Mouse (Mus musculus) midbrain, embryonic 10.5 days (tissue): ENCODE results near the gene Fam160b1. TPM values are rescaled to one million over a fixed set of nuclear protein-coding genes. Genes with fewer than 3 reads are reported as not detected.

Source experiments
- DNase-seq: peaks from one replicate; pipeline ENCODE4 v3.0.0-alpha.2; 2017; ENCODE audit warnings: low spot score
- H3K27ac ChIP-seq: fragments of 300-500 bp; sonication (generic); replicated peaks from 2 replicates; pipeline ENCODE4 v1.5.1; 2016; ENCODE audit warnings: mild to moderate bottlenecking
- H3K27me3 ChIP-seq: fragments of 300-500 bp; sonication (generic); 2 replicates; pipeline ENCODE4 v1.6.1; 2016; ENCODE audit warnings: low read depth, mild to moderate bottlenecking; ENCODE audit not compliant: poor library complexity, severe bottlenecking
- H3K36me3 ChIP-seq: fragments of 300-500 bp; sonication (generic); 2 replicates; pipeline ENCODE4 v1.6.1; 2016; ENCODE audit warnings: mild to moderate bottlenecking, moderate library complexity
- H3K4me1 ChIP-seq: fragments of 300-500 bp; sonication (generic); 2 replicates; pipeline ENCODE4 v1.6.1; 2016
- H3K4me3 ChIP-seq: fragments of 300-500 bp; sonication (generic); 2 replicates; pipeline ENCODE4 v1.5.1; 2016; ENCODE audit warnings: mild to moderate bottlenecking, moderate library complexity
- H3K9me3 ChIP-seq: fragments of 300-500 bp; sonication (generic); replicated peaks from 2 replicates; pipeline ENCODE4 v1.6.1; 2016; ENCODE audit warnings: mild to moderate bottlenecking
- WGBS: fragments of 180-500 bp; shearing (Covaris S2); methylation state at CpG from one replicate; pipeline ENCODE4 v1.1.7; 2016; 5-methylcytosine and 5-hydroxymethylcytosine counted together
- polyA plus RNA-seq: library from polyadenylated mRNA; unstranded; fragments of >200 nt; fragmentation: Nextera tagmentation; extraction: Ambion mirVana; gene quantifications from 2 replicates; pipeline ENCODE4 v1.2.1, GENCODE M21; 2016

The Fam160b1 gene
- polyA plus RNA-seq, 1 experiment from 2014 or later = 10.2 TPM

GRCm38 (mm10) chr19:57377043-57377703 is 16.7 kb downstream of the Fam160b1 start:
- DNase-seq = no peak
- 94% methylated on average over 14 of the region's 14 CpGs for WGBS
- Histone ChIP-seq H3K9me3 (no peaks in the 10 kb centered on the region), H3K36me3 (peaks cover 99% of the 10 kb centered on the region), H3K4me3 (no peak overlapping the region), H3K27me3 (no peaks in the 10 kb centered on the region), H3K4me1 (no peaks in the 10 kb centered on the region), H3K27ac (no peak overlapping the region)

GRCm38 (mm10) chr19:57386176-57386693 is 25.8 kb downstream of the Fam160b1 start:
- H3K36me3 ChIP-seq = peaks cover 99% of the 10 kb centered on the region
- no peaks in the 10 kb centered on the region for H3K27me3 ChIP-seq
- WGBS = 94% methylated on average over 17 of the region's 17 CpGs
- no peak for DNase-seq
- no peak overlapping the region for H3K4me3 ChIP-seq
- no peaks in the 10 kb centered on the region for H3K9me3 ChIP-seq
- H3K4me1 ChIP-seq = no peaks in the 10 kb centered on the region
- H3K27ac ChIP-seq = no peak overlapping the region

- Histone ChIP-seq H3K27ac (no peak overlapping the region), H3K9me3 (no peaks in the 10 kb centered on the region), H3K4me1 (no peaks in the 10 kb centered on the region), H3K36me3 (peaks cover 51% of the 10 kb centered on the region), H3K27me3 (no peaks in the 10 kb centered on the region), H3K4me3 (no peak overlapping the region)
- WGBS = 94% methylated on average over 3 of the region's 3 CpGs
- no peak for DNase-seq
Observed at GRCm38 (mm10) chr19:57391545-57391944, 31.1 kb downstream of the Fam160b1 start.

GRCm38 (mm10) chr19:57393357-57393957 is 33.0 kb downstream of the Fam160b1 start:
- Histone ChIP-seq H3K9me3 (no peaks in the 10 kb centered on the region), H3K27me3 (no peaks in the 10 kb centered on the region), H3K27ac (no peak overlapping the region), H3K4me1 (no peaks in the 10 kb centered on the region), H3K4me3 (no peak overlapping the region), H3K36me3 (peaks cover 32% of the 10 kb centered on the region)
- 82% methylated on average over 6 of the region's 6 CpGs for WGBS
- no peak for DNase-seq

GRCm38 (mm10) chr19:57396609-57397008 is 36.1 kb downstream of the Fam160b1 start:
- no peak overlapping the region for H3K27ac ChIP-seq
- 81% methylated on average over 7 of the region's 7 CpGs for WGBS
- no peak for DNase-seq
- no peak overlapping the region for H3K4me3 ChIP-seq
- H3K4me1 ChIP-seq = no peaks in the 10 kb centered on the region
- no peaks in the 10 kb centered on the region for H3K9me3 ChIP-seq
- H3K27me3 ChIP-seq = no peaks in the 10 kb centered on the region
- 0 out of 2 replicates have a peak, but pooled peaks cover under 1% of the 10 kb centered on the region for H3K36me3 ChIP-seq

- Histone ChIP-seq H3K27ac (0 out of 2 replicates have a peak overlapping the region, but pooled peaks have one; percentile 13), H3K4me3 (no peak overlapping the region), H3K9me3 (no peaks in the 10 kb centered on the region), H3K27me3 (no peaks in the 10 kb centered on the region), H3K4me1 (peaks cover 14% of the 10 kb centered on the region; the same call in 1 of the 2 replicates), H3K36me3 (no peaks in the 10 kb centered on the region)
- 83% methylated on average over 6 of the region's 6 CpGs for WGBS
- DNase-seq = no peak
Observed at GRCm38 (mm10) chr19:57402364-57402763, 41.9 kb downstream of the Fam160b1 start.

- H3K27me3 ChIP-seq = no peaks in the 10 kb centered on the region
- no peaks in the 10 kb centered on the region for H3K9me3 ChIP-seq
- peak overlapping the region; percentile 47 for H3K4me3 ChIP-seq
- 17% methylated on average over 24 of the region's 24 CpGs for WGBS
- peak overlapping the region; percentile 76; the same call in 1 of the 2 replicates for H3K27ac ChIP-seq
- H3K36me3 ChIP-seq = no peaks in the 10 kb centered on the region
- peak; percentile 91 for DNase-seq
- peaks cover 14% of the 10 kb centered on the region; the same call in 1 of the 2 replicates for H3K4me1 ChIP-seq
Observed at GRCm38 (mm10) chr19:57403700-57404501, 43.4 kb downstream of the Fam160b1 start.

- Histone ChIP-seq H3K27me3 (no peaks in the 10 kb centered on the region), H3K36me3 (no peaks in the 10 kb centered on the region), H3K27ac (peak overlapping the region; percentile 76), H3K9me3 (no peaks in the 10 kb centered on the region), H3K4me3 (peak overlapping the region; percentile 47), H3K4me1 (peaks cover 14% of the 10 kb centered on the region; the same call in 1 of the 2 replicates)
- DNase-seq = no peak
- 9% methylated on average over 9 of the region's 9 CpGs for WGBS
Observed at GRCm38 (mm10) chr19:57404502-57404848, 44.0 kb downstream of the Fam160b1 start.

- DNase-seq = no peak
- peaks cover 21% of the 10 kb centered on the region for H3K4me1 ChIP-seq
- H3K27me3 ChIP-seq = no peaks in the 10 kb centered on the region
- H3K27ac ChIP-seq = no peak overlapping the region
- H3K4me3 ChIP-seq = no peak overlapping the region
- no peaks in the 10 kb centered on the region for H3K9me3 ChIP-seq
- 96% methylated on average over 1 of the region's 1 CpGs for WGBS
- H3K36me3 ChIP-seq = no peaks in the 10 kb centered on the region
Observed at GRCm38 (mm10) chr19:57407947-57408346, 47.5 kb downstream of the Fam160b1 start.

GRCm38 (mm10) chr19:57411375-57412196 is 51.1 kb downstream of the Fam160b1 start:
- Histone ChIP-seq H3K27ac (peak overlapping the region; percentile 50), H3K9me3 (no peaks in the 10 kb centered on the region), H3K27me3 (no peaks in the 10 kb centered on the region), H3K4me3 (peak overlapping the region; percentile 7; the same call in 1 of the 2 replicates), H3K36me3 (no peaks in the 10 kb centered on the region), H3K4me1 (peaks cover 11% of the 10 kb centered on the region)
- WGBS = 51% methylated on average over 29 of the region's 29 CpGs
- DNase-seq = peak; percentile 38

GRCm38 (mm10) chr19:57413170-57413569 is 52.7 kb downstream of the Fam160b1 start:
- H3K27me3 ChIP-seq = no peaks in the 10 kb centered on the region
- no peak overlapping the region for H3K4me3 ChIP-seq
- H3K4me1 ChIP-seq = peaks cover 18% of the 10 kb centered on the region
- H3K27ac ChIP-seq = no peak overlapping the region
- DNase-seq = no peak
- 88% methylated on average over 3 of the region's 3 CpGs for whole genome bisulfite sequencing
- no peaks in the 10 kb centered on the region for H3K9me3 ChIP-seq
- H3K36me3 ChIP-seq = no peaks in the 10 kb centered on the region

- 79% methylated on average over 6 of the region's 6 CpGs for WGBS
Observed at GRCm38 (mm10) chr19:57413918-57414317, 53.4 kb downstream of the Fam160b1 start.

More at GRCm38 (mm10) chr19:57413918-57414317, 53.4 kb downstream of the Fam160b1 start:
- H3K4me3 ChIP-seq = no peak overlapping the region
- no peak for DNase-seq
- H3K36me3 ChIP-seq = no peaks in the 10 kb centered on the region
- H3K27ac ChIP-seq = no peak overlapping the region
- H3K27me3 ChIP-seq = no peaks in the 10 kb centered on the region
- no peaks in the 10 kb centered on the region for H3K9me3 ChIP-seq
- peaks cover 24% of the 10 kb centered on the region for H3K4me1 ChIP-seq
